Mouse (Mus musculus) thymus, postnatal 4 days (tissue): ENCODE data around the gene Bcdin3d.
A peak's percentile ranks its signal among the peaks of the same experiment; 100 is the strongest.
"Not testable (repeated sequence)": the region's sequence is repeated elsewhere in the genome, so short reads cannot be mapped to it uniquely, and the experiment has no call there.

Experiments used
- DNase-seq: peaks from one replicate; pipeline ENCODE4 v3.0.0; 2021

Bcdin3d gene

DNA sequence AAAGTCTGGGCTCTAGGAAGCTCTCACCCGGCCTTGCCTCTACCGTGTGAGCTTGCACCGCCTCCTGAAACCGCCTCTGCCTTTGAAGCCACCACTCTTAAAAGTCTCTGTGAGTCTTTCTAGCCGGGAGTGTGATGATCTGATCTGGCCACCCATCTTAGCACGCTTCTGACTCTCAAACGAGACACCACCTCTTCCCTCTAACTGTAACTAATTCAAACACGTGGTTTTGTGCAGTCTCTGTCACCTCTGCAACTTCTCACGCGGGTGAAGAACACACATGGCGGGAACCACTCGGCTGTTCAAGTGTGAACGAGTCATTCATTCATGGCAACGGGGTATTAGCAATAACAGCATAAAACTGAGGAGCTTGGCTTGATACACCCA lies 2.9 kb downstream of the Bcdin3d start:
- no peak for DNase-seq

- peak; percentile 72 for DNase-seq
Observed at GRCm38 (mm10) chr15:99470971-99471676, 3.4 kb downstream of the Bcdin3d start.

DNA sequence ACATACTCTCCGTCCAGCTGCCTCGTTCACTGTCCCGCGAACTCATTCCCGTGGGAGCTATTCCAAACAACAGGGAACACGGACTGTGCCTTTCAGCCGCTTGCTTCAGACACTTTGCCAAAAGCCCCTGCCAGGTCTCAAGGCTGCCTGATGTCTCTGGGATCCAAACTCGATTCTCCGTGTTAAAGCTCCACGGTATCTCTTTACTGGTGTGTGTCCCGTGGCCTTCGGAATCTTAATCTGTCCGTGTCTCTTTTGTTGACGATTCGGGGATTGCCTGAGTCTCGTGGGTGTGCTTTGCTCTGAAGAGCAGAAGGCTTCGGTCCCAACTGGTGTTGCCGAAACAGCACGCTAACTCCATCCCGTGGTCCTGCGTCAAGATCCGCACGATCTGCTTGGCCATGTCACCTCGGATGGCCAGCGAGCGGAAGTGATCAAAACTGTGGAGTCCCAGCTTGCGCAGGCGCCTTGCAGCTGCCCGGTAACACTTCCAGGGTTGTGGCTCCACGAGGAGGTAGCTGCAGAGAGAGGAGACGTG lies 4.2 kb downstream of the Bcdin3d start:
- no peak for DNase-seq

DNA sequence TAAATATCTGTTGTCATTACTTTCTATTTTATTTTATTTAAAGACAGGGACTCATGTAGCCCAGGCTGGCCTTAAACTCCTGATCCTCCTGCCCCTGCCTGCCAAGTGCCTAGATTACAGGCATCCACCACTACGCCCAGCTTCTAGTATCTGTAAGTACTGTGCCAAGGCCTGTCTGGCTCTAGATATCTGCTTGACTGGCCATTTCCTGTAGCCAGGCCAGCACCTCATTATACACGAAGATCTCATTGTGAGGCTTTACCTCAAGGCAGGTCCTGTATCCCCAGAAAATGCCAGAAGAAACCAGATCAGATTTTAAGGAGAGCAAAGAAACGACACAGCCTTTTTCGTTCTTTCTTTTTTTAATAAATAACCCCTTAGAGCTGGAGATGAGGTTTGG lies 4.8 kb downstream of the Bcdin3d start:
- no peak for DNase-seq

GRCm38 (mm10) chr15:99469067-99469466 lies 5.5 kb downstream of the Bcdin3d start:
- DNase-seq: peak; percentile 88

GRCm38 (mm10) chr15:99463194-99463593 lies 11.3 kb downstream of the Bcdin3d start:
- DNase-seq: no peak

GRCm38 (mm10) chr15:99457606-99458401 lies 16.7 kb downstream of the Bcdin3d start, which contains the start of gene Nckap5l:
Gene Nckap5l, minus strand, starts transcription at chr15:99457748.
- DNase-seq: peak; percentile 95

DNA sequence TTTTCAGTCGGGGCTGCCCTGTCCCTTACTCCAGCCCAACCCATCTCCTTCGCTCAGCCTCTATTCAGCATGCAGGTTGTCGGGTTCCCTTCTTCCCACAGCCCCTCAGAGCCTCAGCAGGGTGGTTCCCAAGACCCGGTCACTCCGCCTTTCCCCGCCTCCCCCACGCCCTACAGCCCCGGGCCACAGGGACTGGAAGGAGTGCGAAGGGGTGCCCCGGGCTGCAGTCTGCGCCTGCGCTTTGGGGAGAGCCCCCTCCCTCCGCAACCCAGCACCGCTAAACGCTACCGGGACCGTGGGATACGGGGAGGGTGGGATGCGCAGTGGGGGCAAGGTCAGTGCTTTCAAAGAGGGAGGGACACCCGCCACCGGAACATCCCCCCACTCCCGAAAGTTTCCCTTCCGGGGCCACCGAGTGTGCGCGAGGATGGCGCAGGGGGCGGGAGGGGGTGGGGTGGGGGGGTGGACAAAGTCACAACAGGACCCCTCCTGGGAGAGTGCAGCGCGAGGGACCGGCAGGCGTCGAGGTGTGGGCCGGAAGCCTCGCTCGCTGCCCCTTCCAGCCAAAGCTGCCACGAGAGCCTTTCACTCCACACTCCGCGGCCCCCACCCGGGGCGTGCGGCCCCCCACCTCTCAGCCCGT lies 17.4 kb downstream of the Bcdin3d start:
- peak; percentile 75 for DNase-seq

GRCm38 (mm10) chr15:99456338-99456962 lies 18.1 kb downstream of the Bcdin3d start:
- no peak for DNase-seq

DNA sequence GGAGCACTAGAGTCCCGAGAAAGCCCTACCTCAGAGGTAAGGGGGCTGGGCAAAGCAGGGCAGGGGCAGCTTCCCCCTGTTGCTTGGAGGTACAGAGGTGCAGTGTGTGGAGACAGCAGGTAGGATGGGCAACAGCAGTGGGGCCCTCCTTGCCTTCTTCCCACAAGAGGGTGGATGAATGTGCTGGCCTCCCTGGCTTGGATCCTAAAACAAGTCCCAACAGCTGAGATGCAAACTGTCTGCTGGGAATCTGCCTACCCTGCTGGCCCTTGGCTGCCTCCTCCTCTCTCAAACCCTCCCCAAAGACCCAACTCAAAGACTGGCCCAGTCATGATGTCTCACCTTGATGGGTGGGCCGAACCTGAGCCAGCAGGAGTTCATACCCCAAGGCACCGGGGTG lies 19.1 kb downstream of the Bcdin3d start:
- no peak for DNase-seq

DNA sequence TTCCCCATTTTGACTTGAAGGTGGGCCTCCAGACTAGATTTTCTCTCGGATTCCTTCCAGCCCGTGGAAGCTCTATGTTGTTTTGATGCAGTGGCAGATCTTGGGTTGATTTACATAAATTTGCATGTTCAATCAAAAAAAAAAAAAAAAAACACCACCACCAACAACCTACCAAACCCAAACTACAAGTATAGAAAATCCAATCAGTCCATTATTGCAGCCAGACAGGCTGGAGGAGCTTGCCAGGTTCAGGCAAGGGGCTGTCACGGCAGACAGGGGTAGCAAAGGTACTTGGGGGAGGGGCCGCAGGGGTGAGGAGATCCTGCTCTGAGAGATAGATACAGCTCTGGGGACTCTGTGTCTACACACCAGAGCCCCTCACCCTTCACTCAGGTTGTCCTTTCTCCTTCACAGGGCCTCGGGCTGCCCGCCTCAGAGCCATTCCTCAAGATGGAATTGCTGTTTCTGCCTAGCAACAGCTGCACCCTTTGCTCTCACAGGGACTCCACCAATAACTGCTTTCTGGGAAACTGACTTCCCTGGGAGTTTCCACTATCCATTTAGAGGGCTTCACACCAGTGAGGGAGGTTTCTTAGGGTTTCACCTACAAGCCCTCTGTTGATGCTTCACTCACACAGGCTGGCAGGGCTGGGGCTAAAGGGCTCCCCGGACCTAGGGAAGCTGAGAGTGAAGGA lies 19.8 kb downstream of the Bcdin3d start:
- no peak for DNase-seq

DNA sequence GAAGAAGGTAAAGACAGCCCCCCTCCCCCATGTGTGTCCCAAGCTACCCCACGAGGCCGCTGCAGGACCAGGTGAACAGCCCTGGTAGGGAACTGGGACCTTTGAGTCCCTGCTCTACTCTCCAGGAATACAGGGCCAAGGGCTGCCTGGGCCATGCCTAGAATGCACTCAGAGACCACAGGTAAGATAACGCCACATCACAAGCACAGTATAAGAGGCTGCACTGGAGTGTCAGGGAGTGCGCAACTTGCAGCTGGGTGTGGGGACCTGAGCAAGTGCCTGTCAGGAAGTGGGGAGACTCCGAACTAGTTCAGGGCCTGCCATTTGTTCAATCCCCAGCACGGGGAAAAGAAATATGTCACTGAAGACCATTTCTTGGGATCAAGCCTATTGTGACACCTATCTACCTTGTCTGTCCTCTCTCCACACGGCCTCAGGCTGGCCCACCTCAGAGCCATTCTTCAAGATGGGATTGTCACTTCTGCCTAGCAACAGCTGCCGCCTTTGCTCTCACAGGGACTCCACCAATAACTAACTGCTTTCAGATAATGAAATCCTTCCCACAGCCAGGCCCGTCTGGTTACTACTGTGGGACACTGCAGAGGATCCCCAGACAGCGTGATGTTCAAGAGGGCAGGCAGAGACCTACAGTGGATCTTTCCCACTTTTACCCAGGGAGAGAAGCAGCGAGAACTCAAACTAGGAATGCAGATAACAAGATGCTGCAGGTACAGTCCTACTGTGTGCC lies 21.2 kb downstream of the Bcdin3d start:
- peak; percentile 55 for DNase-seq

DNA sequence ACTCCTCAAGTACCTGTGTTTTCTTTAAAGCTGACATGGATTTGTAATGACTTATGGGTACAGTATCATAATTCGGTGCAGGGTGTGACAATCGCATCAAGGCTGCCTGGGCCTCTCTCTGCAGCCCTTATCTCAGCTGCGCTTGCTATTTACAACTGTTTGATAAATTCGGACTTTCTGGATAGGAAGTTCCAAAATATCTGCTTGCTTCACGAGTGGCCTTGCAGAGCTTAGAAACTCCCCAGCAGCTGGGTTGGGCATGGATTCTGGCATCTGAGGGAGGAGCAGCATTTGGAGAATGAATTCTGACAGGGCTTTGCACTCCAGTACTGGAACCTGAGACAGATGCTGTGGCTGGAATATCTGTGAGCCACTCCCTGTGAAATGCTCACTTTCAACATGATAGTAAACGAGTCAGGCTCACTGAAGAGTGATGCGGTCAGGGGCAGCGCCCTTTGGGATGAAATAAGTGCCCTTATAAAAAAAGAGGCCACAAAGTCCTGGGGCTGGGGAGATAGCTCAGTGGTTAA lies 24.7 kb downstream of the Bcdin3d start:
- no peak for DNase-seq

GRCm38 (mm10) chr15:99449131-99449750 lies 25.3 kb downstream of the Bcdin3d start:
- no peak for DNase-seq

DNA sequence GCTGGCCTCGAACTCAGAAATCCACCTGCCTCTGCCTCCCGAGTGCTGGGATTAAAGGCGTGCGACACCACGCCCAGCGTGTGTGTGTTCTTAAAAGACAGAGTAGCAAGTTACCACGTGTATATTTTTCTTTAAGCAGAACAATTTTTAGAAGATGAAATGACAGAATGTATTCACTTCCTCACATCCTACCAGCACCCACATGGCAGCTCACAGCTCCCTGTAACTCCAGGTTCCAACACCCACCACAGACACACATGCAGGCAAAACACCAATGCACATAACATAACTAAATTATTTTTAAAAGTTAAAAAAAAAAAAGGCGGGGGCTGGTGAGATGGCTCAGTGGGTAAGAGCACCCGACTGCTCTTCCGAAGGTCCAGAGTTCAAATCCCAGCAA lies 28.4 kb downstream of the Bcdin3d start:
- not testable (repeated sequence) for DNase-seq

- DNase-seq: no peak
Observed at GRCm38 (mm10) chr15:99445567-99445966, 29.0 kb downstream of the Bcdin3d start.

GRCm38 (mm10) chr15:99442358-99442757 lies 32.2 kb downstream of the Bcdin3d start:
- DNase-seq: no peak

GRCm38 (mm10) chr15:99440816-99441457 lies 33.6 kb downstream of the Bcdin3d start:
- no peak for DNase-seq

DNA sequence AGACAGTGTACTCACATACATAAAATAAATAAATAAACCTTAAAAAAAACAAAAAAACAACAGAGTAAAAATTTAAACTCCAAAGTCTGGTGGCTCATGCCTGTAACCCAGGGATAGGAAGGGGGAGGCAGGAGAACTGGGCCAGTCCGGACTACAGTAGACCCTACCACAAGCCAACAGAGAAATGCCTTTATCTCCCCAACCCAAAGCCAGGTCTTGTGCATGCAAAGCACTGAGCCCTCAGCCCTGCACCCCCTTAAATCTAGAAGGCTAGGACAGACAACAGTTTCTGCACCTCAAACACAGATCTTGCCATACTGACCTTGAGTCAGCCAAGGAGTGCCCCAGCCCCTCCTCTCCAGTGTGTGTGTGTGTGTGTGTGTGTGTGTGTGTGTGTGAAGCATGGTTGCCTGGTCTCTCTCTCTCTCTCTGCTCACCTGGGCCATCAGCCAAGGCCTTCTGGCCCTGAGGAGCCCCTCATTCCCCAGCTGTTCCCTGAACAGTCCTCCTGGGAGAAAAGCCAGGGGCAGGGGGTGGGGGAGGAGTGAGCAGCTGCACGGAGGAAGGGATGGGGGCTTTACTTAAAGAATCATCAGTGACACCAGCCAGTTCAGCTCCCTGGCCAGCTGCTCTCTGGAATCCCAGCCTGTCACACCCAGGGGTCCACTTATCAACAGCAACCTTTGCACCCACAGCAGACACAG lies 34.3 kb downstream of the Bcdin3d start:
- no peak for DNase-seq
